Mouse (Mus musculus): ENCODE measurements around the gene Frmpd4.

Frmpd4 gene

DNA sequence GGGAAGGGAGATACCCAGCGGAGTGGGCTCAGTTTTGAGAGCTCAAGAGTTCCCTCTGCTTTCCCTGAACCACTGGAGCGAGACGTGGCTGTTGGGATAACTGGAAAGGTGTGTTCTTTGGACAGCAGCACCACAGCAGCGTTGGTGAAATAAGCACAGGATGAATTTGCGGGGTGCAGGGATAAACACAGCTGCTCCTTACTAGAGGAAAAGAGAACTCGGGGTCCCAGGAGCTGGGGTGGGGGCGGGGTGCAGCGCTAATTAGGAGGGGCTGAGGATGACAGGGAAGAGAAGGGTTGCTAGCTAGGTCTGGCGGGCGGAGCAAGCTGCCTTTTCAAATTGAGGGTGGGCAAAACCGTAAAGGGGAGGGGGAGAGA, 453.5 kb downstream of the Frmpd4 start:
- peak; percentile 0 for DNase-seq

DNA sequence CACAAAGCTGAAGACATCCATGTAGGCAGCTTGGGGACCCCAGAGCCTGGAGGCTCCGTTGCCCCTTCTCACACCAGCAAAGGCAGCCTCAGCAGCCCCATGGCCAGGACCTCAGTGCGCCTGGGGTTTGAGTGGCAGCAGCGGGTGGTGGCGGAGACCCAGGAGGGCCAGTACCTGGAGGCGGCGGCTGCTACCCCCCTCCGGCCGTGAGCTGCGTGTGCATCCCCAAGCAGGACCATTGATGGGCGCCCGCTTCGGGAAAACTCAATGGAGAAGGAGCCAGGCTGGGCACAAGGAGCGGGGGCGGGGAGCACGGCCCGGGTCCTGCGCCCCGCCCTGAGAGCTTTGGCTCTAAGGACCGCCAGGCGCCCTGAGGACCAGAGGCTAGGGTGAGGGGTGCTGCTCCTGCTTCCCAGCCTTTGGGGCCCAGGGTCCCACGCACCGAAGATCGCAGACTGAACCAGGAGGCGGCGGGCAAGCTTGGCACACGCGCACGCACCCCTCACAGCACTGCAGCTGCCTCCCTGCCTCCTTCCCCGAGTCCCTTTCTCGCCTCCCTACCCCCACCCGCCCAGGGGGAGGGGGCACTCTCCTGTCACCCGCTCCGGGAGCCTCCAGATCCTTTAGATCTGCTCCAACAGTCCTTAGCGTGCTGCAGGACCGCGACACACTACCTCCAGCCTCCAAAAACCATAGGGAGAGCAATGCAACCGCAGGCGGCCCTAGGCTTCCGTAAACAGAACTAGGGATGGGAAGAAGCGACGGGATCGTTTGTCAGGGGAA, 454.0 kb downstream of the Frmpd4 start:
- peak; percentile 1 for DNase-seq

DNA sequence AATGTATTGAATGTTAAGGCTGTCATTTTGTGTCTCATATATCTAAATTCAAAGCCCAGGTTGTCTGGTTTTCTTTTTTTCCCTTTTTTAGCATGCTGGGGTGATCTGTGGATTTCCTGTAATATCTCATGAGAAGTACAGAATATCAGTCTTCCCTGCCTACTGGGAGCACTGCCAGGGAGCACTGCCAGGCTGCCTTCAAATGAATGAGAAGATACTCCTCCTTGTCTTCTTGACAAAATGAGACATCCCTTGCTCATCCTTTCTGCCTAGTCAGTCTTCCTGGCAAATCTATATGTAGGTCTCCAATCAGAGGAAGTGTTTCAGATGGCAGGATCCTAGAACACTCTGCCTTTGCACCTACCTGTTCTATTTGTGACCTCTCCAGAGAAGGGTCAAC, 535.4 kb downstream of the Frmpd4 start:
- no peak for DNase-seq

DNA sequence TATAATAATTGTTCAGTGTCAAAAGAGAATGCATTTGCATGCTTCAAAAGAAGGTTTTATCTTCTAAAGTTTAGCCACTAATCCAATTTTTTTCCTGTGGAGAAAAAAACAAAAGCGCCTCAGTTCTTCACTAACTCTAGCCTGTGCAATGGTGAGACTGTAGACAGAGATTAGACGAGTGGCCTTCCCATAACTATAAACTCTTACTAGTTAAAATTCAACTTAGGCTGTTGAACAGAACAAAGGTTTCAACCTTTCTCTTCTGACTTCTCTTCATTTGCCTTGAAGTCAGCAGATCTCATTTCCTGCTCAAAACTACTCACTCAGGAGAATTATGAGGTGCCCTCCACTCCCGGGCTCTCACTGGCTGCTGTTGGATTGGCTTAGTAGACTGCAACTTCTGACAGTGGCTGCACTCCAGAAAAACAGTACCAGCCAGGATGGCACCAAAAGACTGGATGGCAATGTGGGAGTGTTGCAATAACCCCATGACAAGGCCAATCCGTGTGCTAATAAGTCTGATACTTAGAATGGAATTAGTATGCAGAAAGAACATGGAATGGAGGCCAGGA, 556.4 kb downstream of the Frmpd4 start:
- DNase-seq, result peak; percentile 44

DNA sequence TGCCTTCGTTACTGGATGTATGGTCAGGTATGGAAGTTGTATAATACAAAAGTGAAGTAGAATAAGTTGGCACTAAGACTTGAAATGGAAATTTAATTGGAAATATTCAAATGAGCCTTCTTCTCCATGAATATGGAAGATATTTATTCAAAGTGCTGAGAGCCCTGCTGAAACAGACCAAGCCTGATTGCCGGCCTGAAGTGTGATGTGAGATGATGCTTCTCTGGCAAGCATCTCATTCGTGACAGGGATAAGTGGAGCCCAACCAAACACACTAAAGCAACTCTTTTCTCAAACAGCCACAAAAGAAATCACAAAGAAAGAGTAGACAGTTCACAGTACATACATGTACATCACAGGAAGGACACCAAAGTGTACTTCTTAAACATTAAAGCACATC, 559.2 kb downstream of the Frmpd4 start:
- DNase-seq, result no peak

DNA sequence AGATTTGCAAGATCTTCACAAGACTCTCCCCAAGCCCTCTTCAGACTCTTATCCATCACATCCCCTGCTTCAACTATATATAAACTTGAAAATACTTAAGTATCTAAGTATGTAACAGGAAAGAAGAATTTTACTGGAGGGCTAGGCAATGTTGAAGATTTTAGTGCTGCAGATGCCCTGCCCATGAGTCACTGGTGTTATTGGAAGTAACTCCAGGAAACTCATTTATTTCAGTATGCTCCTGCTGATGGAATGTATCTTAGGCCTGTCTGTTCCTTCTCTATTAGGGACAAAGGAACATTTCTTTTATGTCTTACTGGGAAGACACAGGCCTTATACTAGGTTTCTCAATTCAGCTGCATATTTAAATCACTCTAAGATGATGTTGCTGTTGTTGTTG, 592.2 kb downstream of the Frmpd4 start:
- DNase-seq, result no peak

DNA sequence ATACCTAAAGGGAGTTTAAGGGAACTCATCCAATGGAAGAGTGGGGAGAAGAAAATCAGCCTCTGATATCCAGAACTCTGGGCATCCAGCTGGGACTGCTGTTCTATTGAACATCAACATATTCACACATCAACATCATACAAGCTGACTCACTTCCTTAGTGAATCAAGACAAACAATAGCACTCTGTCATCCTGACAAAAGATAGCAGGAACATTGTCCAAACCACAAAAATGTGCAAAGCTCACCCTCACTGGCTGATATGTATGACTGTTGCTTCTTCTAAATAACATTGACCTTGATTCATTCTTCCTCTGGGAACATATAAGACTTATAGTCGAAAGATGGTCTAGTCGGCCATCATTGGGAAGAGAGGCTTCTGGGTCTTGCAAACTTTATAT, 625.8 kb downstream of the Frmpd4 start:
- DNase-seq, result no peak

DNA sequence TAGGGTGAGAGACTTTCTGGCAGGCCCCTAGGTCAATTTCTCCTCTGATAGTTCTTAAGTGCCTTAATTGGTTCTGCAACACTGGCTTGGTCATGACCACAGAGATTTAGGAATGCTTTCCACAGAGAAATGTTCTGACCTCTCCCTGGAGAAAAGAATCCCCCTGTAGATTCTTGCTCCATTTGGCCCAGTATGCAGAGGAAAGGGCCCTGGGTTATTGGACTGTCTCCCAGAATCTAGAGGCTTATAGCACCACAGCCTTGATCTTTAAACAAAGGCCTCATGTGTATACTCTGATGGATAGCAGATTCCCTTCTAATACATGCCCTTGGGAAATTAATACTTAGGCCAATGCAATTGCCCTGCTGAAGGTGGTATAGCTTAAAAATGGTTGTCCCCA, 667.5 kb downstream of the Frmpd4 start:
- DNase-seq, result peak; percentile 1

DNA sequence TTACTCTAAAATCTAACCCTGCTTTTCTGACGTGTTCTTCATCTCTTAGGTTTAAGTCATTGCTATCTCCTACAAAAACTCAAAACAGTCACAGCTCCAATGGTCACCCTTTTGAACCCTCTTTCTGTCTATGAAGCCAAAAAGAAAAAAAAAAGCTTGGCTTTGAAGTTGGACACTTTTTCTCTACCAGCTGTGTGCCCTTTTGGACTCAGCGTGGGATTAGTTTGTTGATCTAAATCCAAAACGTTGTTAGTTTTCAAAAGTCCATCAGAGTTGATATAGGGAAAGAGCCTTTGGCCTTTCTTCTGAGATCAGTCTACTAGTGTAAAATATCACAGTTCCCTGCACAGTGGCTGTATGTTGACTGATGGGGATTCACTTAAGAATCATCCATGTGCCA, 676.0 kb downstream of the Frmpd4 start:
- DNase-seq, result no peak

DNA sequence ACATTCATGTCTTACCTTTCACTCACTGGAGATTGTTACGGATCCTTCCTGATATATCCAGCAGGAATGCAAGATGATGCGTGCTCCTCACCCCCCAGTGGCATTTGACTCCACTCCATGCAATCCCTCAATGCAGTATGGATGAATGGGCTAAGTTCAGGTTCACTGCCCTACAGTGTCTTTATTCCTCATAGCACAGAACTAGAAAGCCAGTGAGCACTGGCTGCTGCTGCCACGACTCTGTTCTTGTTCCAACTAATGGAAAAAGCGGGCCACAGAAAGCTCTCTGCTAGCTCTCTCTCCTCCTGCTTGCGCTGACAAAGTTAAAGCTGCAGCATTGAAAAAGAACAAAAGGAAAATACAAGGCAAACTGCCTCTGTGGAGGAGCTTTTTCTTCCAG, 722.2 kb downstream of the Frmpd4 start:
- DNase-seq, result no peak

DNA sequence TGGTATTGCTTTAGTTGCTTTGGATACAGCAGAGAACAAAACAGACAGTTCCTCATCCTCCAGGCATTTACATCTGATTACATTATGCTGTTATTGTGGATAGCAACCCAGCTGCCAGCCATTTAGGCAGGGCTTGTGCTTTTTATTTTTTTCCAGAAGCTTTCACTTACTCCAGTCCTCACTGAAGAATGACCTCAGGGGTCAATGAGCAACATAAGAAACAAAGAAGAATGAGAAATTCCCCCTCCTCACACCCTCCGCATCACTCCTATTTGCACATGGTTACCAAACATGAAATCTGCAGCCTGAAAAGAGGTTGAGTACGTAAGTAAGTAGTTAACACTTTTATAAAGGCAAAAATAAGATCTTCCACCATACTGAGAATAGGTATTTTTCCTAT, 744.5 kb downstream of the Frmpd4 start:
- DNase-seq, result no peak

DNA sequence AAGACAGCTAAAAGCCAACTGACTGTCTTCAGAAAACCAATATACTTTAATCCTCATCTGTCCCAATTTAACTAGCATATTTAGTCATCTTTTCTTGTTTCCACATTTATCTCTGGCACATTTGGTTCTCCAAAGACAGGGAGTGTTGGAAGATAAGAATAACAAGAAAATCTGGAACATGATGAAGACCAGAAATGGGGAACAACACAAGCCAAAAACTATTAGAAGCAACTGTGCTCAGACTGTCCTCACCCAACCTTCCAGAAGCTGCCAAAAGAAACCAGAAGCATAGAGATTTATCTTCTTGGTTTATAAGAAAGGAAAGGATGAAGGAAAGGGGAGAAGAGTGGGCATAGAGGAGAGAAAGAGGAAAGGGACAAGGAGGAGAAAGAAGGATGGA, 748.6 kb downstream of the Frmpd4 start:
- DNase-seq, result no peak

DNA sequence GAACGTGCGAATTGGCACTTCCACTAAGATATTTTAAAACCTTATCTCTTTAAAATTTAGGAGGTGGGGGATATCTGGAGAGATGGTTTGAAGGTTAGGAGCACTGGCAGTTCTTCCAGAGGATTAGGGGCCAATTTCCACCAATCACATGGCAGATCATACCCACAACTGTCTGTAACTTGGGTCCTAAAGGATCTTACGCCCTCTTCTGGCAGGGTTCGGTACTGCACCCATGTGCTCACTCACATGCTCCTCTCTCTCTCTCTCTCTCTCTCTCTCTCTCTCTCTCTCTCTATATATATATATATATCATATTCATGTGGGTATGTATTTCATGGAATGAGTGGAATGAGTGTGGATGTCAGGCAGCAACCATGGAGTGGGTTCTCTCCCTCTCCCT, 759.7 kb downstream of the Frmpd4 start:
- DNase-seq, result peak; percentile 25

DNA sequence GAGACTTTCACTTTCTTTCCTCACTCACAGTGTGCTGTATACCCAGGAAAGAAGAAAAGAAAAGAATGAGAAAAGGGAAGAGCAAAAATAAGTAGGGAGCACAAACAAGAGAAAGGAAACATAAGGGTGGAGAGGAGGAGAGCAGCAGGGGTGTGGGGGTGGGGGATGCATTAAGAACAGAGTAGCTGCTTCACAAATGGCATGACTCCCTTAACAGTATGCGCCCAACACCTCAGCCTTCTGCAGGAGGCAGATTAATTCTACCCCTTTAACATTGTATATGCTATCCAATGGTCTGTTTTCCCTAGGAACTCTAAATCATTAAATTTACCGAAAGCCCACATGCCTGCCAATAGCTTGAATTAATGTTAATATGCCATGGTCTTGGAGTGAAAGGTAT, 766.9 kb downstream of the Frmpd4 start:
- no peak for DNase-seq

DNA sequence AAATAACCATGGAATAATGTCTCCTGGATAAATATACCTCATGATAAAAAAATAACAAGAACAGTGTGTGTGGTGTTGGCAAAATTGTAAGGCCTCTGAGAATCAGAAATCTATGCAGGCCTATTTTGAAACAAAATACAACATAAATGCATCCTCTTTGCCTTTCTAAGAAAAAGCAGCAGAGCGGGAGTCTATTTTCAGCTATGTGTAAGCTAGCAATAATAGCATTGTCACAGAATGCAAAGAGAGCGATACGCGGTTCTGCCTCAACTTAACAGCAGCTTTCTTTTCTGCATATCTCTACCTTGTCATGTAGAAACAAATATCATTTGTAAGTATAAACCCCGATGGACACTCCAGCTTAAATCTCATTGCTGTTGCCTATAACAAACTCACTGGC, 768.5 kb downstream of the Frmpd4 start:
- no peak for DNase-seq

DNA sequence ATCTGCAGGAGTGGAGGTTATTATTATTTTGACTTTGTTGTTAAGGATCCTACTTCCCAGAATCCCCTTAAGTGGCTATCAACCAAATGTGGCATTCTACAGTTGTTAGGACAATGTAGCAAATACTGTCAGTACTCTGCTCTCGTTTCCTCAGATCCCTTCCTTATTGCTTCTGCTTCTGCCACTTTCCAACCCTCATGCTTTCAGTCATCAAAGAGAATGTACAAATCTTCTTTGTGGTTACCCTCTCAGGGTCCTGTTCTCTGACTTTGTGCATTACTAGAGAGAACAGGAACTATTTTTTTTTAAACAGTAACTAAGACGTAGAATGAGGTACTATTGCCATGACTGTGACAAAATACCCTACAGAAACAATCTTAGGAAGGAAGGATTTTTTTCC, 788.3 kb downstream of the Frmpd4 start:
- no peak for DNase-seq

DNA sequence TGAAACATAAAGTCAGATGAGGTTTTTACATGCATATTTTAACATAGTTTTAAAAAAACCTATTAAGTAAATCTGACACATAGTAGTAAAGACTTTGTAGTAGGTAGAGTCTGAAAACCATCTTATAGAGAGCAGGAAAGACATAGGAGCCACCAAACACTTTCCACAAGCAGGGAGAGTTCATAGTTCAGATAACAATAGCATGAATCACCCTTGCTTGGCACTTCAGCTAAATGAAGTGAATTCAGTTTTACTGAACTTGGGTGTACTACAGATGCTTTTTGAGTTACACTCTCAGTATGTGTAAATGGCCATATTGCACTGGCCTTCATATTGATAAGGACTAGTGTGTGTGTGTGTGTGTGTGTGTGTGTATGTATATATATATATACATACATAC, 793.5 kb downstream of the Frmpd4 start:
- no peak for DNase-seq

DNA sequence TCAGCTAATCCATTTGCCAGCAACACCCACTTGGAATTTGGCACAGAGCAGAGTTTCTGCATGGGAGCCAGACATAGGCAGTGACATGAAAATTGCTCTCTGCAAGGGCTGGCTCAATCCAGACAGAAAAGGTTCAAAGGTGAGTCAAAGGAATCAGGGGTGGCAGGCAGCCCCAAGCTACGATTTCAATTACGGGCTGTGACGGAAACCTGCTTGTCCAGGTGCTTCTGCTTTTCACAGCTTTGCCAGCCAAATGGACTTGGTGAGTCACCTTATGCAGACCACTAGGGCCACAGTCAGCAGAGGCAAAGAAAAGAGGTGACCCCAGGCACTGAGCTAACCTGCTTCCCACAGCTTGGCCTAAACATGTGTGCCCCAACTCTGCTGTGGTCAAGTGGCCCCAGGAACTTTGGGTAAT, 857.5 kb downstream of the Frmpd4 start:
- peak; percentile 40 for DNase-seq

DNA sequence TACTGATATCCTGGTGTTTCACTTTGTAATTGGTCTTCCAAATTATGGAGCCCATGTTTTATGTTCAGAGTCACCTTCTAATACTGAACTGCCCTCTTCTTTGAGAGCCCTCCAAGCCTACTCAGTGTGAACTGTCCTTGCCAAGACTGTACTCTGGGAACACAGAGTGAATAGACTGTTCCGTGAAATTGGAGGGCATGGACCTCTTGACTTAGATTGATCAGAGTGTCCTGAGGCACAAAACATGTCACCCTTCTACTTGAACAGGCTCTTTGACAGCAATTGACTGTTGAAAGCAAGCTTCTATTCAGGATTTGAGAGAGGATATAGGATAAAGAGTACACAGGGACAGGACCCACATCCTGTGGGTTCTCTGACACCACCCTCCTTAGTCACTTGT, 857.9 kb downstream of the Frmpd4 start:
- DNase-seq, result no peak

DNA sequence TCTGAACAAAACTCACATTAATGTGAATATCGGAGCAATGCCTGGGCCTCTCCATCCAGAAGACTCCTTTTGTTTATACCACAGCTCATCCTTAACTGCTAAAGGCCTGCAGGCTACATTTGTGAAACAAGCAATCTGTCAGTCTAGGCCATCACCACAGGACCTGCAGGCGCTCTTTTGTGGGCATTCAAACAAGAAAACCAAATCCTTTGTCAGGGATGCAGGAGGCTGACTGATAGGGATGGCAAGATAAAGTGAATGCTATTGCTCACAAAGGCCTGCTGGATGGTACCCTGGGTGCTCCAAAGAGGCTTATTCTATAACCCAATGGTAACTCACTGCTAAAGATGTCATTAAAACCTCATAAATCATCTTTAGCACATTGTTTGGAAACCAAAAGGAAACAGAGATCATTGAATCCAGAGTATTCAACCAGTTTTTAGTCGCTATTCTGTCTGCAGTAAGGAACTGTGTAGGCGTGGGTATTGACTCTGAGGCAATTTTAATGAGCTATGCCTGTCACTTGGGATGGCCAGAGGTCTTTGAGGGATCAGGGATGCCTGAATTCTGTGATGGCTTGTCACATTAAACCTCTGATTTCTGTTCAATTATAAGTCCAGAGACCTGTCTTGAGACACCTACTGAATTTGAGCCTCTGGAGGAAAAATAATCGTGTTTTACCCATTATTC, 922.1 kb downstream of the Frmpd4 start:
- DNase-seq, result no peak

DNA sequence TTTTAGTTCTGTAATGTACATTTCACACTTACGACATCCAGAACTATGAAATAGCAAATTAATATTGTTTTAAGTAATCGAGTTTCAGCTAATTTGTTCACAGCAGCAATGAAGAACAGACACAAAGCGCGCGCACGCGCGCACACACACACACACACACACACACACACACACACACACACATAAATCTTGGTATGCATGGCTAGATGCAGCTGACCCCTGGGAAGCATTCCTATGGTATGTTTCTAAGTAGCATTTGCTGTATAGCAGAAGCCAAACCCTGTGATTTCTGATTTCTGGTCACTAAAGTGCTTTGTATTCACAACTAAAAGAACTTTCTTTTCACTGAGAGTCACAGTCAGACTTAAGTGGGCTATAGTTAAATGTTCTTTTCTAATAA, 922.8 kb downstream of the Frmpd4 start:
- no peak for DNase-seq

DNA sequence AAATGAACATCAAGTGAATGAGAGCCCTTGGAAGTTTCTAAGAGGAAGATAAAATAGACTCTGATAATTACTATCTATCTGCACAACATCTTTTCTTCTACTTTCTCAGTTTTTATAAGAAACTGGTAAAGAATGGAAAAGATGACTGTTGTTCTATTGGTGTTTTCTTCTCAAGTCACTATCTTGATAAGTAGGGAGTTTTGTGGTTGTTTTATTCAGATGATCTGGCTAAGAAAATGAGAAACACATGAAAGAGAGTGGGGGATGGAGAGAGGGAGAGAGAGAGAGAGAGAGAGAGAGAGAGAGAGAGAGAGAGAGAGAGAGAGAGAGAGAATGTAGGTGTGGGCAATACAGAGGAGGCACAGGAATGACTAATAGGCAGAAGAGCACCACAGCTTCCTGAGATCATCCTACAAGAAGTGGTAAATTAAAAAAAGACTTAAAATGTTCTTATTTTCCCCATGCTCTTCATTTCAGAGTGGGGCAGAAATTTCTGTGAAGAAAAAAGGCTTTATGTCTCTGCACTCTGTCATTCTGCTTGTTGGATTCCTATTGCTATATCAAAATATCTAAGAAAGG, 979.3 kb downstream of the Frmpd4 start:
- DNase-seq, result no peak

DNA sequence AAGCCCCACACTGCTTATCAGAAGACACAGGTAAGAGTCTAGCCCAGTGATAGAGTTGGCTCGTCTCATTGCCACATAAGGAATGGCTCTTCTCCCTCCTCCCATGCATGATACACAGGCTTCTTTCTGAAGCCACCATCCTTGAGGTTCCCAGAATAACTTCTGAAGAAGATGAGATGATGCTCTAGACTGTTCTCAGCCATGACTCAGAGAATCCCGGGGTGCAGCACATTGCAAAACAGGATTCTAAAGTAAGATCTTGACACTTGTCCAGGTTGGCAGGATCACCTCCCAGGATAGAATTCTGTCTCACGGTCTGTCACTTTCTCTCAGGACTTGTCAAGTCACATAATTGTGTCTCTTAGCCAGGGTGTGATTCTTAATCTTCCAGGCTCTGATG, 1024.2 kb downstream of the Frmpd4 start:
- no peak for DNase-seq

DNA sequence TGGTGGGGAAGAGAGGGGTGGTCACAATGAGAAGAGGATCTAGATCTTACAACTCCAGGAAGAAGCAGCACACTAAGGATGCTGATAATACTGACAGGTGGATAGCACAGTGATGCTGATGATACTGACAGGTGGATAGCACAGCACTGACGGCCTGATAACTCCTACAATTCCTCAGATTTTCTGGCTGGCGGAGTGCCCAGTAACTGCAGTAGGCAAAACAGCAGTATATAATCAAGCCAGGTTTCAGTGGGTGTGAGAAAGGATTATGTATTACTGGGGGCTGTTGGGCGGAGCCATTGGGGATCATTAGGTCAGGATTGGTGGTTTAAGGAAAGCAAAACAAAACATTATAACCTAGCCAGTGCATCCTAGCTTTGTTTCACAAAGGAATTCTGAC, 1053.9 kb downstream of the Frmpd4 start:
- no peak for DNase-seq
